Mouse (Mus musculus): ENCODE measurements at regions not wholly inside any gene's neighbourhood (a gene's known extent, or its start where the extent isn't known, plus 50 kb on each side); places are given as distances from the start of the nearest gene placed in this dataset.

- ATAC-seq (replicated peaks in 1 of 2; ENCODE audit: insufficient read depth in 1 of 2, low FRiP score in 2 of 2, low TSS enrichment in 1 of 2, low read depth in 1 of 2, poor library complexity in 2 of 2, severe bottlenecking in 2 of 2) = no peak
Measured at GRCm38 (mm10) chr10:111907836-111908235, 64.6 kb upstream of the Krr1 start.

GRCm38 (mm10) chr10:111912561-111912960 is 59.9 kb upstream of the Krr1 start:
- ATAC-seq (replicated peaks in 1 of 2; ENCODE audit: insufficient read depth in 1 of 2, low FRiP score in 2 of 2, low TSS enrichment in 1 of 2, low read depth in 1 of 2, poor library complexity in 2 of 2, severe bottlenecking in 2 of 2) = no peak

GRCm38 (mm10) chr10:111913066-111913785 is 59.2 kb upstream of the Krr1 start:
- no peak for ATAC-seq (replicated peaks in 1 of 2; ENCODE audit: insufficient read depth in 1 of 2, low FRiP score in 2 of 2, low TSS enrichment in 1 of 2, low read depth in 1 of 2, poor library complexity in 2 of 2, severe bottlenecking in 2 of 2)

- ATAC-seq (replicated peaks in 1 of 2; ENCODE audit: insufficient read depth in 1 of 2, low FRiP score in 2 of 2, low TSS enrichment in 1 of 2, low read depth in 1 of 2, poor library complexity in 2 of 2, severe bottlenecking in 2 of 2) = no peak
Measured at GRCm38 (mm10) chr10:111914231-111914630, 58.2 kb upstream of the Krr1 start.

GRCm38 (mm10) chr10:111918071-111918507 is 54.4 kb upstream of the Krr1 start:
- ATAC-seq (replicated peaks in 1 of 2; ENCODE audit: insufficient read depth in 1 of 2, low FRiP score in 2 of 2, low TSS enrichment in 1 of 2, low read depth in 1 of 2, poor library complexity in 2 of 2, severe bottlenecking in 2 of 2) = no peak

- ATAC-seq (replicated peaks in 1 of 2; ENCODE audit: insufficient read depth in 1 of 2, low FRiP score in 2 of 2, low TSS enrichment in 1 of 2, low read depth in 1 of 2, poor library complexity in 2 of 2, severe bottlenecking in 2 of 2) = no peak
Measured at GRCm38 (mm10) chr10:111919475-111919874, 53.0 kb upstream of the Krr1 start.

- ATAC-seq (replicated peaks in 1 of 2; ENCODE audit: insufficient read depth in 1 of 2, low FRiP score in 2 of 2, low TSS enrichment in 1 of 2, low read depth in 1 of 2, poor library complexity in 2 of 2, severe bottlenecking in 2 of 2) = no peak
Measured at GRCm38 (mm10) chr10:111921492-111921891, 51.0 kb upstream of the Krr1 start.
